Mouse (Mus musculus) liver, embryonic 14.5 days (tissue): ENCODE data around the gene Psmb7.

Experiments
- CTCF ChIP-seq: IDR thresholded peaks from 2 replicates; pipeline ENCODE4 v1.5.1; 2016; ENCODE audit warnings: antibody characterized with exemption, low read depth, control low read depth
- EP300 ChIP-seq: IDR thresholded peaks from 2 replicates; pipeline ENCODE4 v1.6.1; 2016; ENCODE audit warnings: antibody characterized with exemption, low read depth

DNA sequence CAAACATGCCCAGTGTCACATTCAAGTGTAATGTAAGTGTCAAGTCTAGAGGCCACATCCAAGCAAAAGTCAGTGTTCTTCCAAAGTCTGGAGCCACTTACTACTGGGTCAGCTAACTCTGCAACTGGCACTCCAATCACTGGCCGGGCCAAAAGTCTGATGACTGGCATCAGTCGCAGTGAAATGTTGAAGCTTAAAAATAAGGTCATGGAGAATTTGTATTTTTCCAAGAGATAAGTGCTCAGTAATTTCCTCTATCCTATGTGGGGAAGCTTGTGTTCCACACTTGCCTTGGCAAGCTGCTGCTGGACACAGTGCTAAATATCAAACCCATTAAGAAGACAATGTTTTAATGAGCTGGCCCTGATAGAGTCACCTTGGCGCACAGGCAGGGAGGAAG lies 30.3 kb downstream of the Psmb7 start:
- TF ChIP-seq EP300, result no peak
- no peak for TF ChIP-seq CTCF
